Mouse (Mus musculus): ENCODE data around the gene Edem2. TPM values are rescaled to one million over a fixed set of nuclear protein-coding genes. Genes with fewer than 3 reads are reported as not detected.

Edem2 gene
- 40.1 and 43.4 TPM in 2 replicates for polyA plus RNA-seq (2015; fragmentation: Nextera tagmentation; extraction: Ambion mirVana)

DNA sequence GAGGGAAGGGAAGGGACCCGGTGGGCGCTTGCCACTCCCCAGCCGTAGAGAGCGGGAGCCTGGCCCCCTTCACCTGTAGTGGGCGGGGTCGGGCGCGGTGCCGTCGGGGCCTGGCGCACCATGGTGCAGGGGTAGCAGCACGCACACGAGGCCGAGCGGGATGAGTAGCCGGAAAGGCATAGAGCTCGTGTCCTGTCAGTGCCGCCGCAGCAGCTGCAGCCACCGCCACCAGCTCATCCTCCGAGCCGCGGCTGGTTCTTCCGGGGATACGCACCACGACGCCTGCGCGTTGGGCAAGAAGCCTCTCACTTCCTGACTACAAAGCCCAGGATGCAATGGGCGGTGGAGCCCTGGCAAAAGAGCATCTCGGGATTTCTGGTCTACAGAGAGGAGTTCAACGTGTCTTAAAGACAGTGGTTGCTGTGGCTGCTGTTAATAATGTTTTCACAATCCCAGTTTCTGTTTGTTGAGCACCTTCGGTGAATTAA is at the start of gene Edem2:
Gene Edem2 (minus strand): TSS at position 318 of the 488 bp plus-strand sequence.
- ATAC-seq (ENCODE audit: low FRiP score) = peak; percentile 97
- WGBS = under 1% methylated on average over 33 of the region's 33 CpGs
- H3K27ac ChIP-seq (replicated peaks) = peak within 1 kb of the TSS; percentile 80
- H3K27me3 ChIP-seq (replicated peaks) = no peaks in the 10 kb centered on the region
- H3K9me3 ChIP-seq (replicated peaks) = no peaks in the 10 kb centered on the region
- peak within 1 kb of the TSS; percentile 95 for H3K4me3 ChIP-seq (replicated peaks)
- H3K9ac ChIP-seq (replicated peaks) = peak within 1 kb of the TSS; percentile 90
- peaks cover 18% of the 10 kb centered on the region for H3K4me1 ChIP-seq
- peak within 1 kb of the TSS; percentile 95 for H3K4me2 ChIP-seq
- peaks cover 13% of the 10 kb centered on the region; the same call in 1 of the 2 replicates for H3K36me3 ChIP-seq

DNA sequence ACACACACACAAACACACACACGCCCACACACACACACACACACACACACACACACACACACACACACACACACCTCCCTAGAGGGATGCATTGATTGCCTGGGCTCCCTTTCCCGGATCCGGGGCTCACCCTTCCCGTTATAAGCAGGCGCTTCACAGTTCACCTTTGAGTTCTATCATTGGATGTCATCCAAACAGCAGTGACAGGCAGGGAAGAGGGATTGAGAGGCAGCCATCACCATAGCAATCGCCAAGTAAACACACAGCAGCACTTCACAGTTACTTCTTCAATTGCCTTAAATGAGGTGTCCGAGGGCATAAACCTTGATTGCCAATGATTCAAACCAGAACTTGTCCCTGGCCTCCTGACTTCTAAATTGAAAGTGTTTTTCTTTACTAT is 49.8 kb upstream of the Edem2 start:
- Histone ChIP-seq H3K9ac (replicated peaks) (no peak overlapping the region), H3K4me1 (peaks cover 47% of the 10 kb centered on the region), H3K27me3 (replicated peaks) (0 out of 2 replicates have a peak, but pooled peaks cover 6% of the 10 kb centered on the region), H3K36me3 (no peaks in the 10 kb centered on the region), H3K27ac (replicated peaks) (no peak overlapping the region), H3K9me3 (replicated peaks) (no peaks in the 10 kb centered on the region), H3K4me2 (no peak overlapping the region), H3K4me3 (replicated peaks) (no peak overlapping the region)
- 40% methylated on average over 7 of the region's 7 CpGs for WGBS
- ATAC-seq (ENCODE audit: low FRiP score) = no peak

DNA sequence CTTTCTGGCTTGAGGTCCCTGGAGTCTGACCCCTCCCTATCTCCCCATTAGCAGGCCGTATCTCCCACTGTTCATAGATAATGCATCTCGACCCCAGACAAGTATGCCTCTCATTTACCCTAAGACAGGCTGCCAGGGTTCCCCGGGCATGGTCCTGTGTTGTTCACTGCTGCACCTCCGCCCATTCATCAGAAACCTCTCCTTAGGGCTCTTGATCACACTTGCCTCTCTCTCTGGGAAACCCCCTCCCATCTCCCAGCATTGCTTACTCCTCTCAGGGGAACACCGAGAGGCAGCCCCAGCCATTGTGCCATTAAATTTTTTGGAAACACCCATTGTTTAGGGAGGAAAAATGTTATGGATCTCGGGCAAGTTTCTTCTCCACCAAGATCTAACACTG is 48.7 kb upstream of the Edem2 start:
- 48% methylated on average over 6 of the region's 6 CpGs for WGBS
- H3K4me1 ChIP-seq = peaks cover 47% of the 10 kb centered on the region

DNA sequence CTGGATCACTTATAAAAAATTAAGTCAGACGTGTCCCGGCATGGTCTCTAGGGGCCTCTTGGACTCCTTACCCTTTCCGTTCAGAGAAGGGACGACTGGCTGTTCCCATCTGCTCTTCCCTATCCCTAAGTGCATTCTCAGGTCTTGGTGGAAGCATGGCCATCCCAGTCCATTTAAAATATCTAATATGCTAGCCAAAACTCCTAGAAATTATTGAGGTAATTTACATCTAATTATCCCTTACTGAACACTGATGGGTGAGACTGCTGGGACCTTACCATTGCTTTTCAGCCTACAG is 48.4 kb upstream of the Edem2 start:
- H3K9me3 ChIP-seq (replicated peaks) = no peaks in the 10 kb centered on the region
- H3K36me3 ChIP-seq = no peaks in the 10 kb centered on the region
- peak overlapping the region; percentile 83 for H3K4me2 ChIP-seq
- no peak overlapping the region for H3K27ac ChIP-seq (replicated peaks)
- H3K4me3 ChIP-seq (replicated peaks) = no peak overlapping the region
- H3K4me1 ChIP-seq = peaks cover 47% of the 10 kb centered on the region
- 35% methylated on average over 4 of the region's 4 CpGs for WGBS
- H3K9ac ChIP-seq (replicated peaks) = no peak overlapping the region; the same call in 1 of the 2 replicates
- no peak for ATAC-seq (ENCODE audit: low FRiP score)
- peaks cover 16% of the 10 kb centered on the region for H3K27me3 ChIP-seq (replicated peaks)

More for the DNA sequence above, 48.7 kb upstream of the Edem2 start:
- Histone ChIP-seq H3K27me3 (replicated peaks) (peaks cover 13% of the 10 kb centered on the region), H3K27ac (replicated peaks) (no peak overlapping the region), H3K4me3 (replicated peaks) (no peak overlapping the region), H3K4me2 (peak overlapping the region; percentile 83), H3K9me3 (replicated peaks) (no peaks in the 10 kb centered on the region), H3K9ac (replicated peaks) (no peak overlapping the region), H3K36me3 (no peaks in the 10 kb centered on the region)
- ATAC-seq (ENCODE audit: low FRiP score) = no peak

DNA sequence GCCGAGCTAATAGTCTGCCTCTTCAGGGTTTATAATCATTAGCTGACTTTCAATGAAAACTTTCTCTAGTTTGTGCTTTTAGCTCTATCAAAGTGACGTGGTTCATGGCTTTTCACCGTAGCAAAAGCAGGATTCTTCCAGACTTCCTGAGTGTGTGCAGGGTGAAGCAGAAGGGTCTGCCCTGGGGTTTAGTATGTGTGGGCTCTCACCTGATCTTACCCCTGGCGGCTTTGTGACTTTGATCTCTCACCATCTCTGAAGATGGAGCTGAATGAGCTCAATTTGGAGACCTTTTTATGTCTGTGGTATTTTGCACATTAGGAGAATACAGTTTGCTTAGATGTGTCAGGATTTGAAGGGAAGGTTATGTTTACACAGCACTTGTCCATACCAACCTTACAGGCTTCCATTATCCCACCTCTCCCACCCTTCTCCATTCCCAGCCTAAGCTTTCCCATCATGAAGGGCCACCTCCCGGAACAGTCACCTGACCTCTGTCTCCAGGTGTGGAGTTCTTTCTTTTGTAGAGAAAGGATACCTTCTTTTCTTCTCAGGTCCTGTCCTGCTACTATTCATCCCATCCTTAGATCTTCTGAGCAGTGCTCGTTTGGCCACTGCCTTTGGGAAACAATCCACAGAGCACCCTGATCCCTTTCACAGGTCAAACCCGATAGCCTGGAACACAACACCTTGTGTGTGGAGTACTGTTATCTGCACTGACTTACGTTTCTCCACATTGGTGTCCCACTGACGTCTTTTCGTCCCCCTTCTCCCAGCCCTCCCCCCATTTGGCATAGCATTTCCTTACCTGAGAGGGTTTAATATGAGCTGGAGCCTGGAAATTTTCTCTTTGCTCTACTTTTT is 47.8 kb upstream of the Edem2 start:
- no peaks in the 10 kb centered on the region for H3K36me3 ChIP-seq
- peaks cover 47% of the 10 kb centered on the region for H3K4me1 ChIP-seq
- no peaks in the 10 kb centered on the region for H3K9me3 ChIP-seq (replicated peaks)
- H3K27ac ChIP-seq (replicated peaks) = no peak overlapping the region
- no peak for ATAC-seq (ENCODE audit: low FRiP score)
- peak overlapping the region; percentile 79; the same call in 1 of the 2 replicates for H3K4me3 ChIP-seq (replicated peaks)
- peaks cover 16% of the 10 kb centered on the region for H3K27me3 ChIP-seq (replicated peaks)
- peak overlapping the region; percentile 83 for H3K4me2 ChIP-seq
- no peak overlapping the region; the same call in 1 of the 2 replicates for H3K9ac ChIP-seq (replicated peaks)
- WGBS = 65% methylated on average over 10 of the region's 10 CpGs

DNA sequence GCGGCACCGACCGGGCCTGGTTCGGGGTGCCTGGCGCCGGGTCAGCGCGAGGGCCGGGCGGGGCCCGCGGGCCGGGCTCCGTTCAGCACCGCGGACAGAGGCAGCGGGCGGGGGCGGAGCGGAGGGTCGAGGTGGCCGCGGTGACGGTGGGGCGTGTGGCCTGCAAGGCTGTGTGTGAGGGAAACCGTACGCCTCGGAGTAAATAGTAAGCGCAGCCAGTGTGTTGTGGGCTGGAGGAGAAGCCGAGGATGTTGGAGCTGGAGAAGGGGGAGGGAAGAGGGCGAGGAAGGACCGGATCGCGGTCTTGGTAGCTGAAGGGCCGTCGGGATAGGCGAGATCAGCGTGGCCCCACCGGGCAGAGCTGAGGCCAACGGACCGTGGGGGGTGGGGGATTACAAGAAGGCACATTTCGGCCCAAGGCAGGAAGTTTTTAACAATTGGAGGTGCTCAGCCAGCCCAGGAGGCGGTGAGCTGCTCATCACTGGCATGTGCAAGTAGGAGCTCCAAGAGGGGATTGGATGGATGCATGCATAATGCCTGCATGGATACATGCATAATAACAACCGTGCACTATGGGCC is 46.5 kb upstream of the Edem2 start:
- Histone ChIP-seq H3K36me3 (no peaks in the 10 kb centered on the region), H3K27ac (replicated peaks) (peak overlapping the region; percentile 87), H3K4me1 (peaks cover 47% of the 10 kb centered on the region), H3K27me3 (replicated peaks) (peaks cover 16% of the 10 kb centered on the region), H3K9ac (replicated peaks) (peak overlapping the region; percentile 84), H3K4me2 (peak overlapping the region; percentile 83), H3K9me3 (replicated peaks) (no peaks in the 10 kb centered on the region), H3K4me3 (replicated peaks) (peak overlapping the region; percentile 79)
- under 1% methylated on average over 39 of the region's 44 CpGs for WGBS
- peak; percentile 82 for ATAC-seq (ENCODE audit: low FRiP score)

DNA sequence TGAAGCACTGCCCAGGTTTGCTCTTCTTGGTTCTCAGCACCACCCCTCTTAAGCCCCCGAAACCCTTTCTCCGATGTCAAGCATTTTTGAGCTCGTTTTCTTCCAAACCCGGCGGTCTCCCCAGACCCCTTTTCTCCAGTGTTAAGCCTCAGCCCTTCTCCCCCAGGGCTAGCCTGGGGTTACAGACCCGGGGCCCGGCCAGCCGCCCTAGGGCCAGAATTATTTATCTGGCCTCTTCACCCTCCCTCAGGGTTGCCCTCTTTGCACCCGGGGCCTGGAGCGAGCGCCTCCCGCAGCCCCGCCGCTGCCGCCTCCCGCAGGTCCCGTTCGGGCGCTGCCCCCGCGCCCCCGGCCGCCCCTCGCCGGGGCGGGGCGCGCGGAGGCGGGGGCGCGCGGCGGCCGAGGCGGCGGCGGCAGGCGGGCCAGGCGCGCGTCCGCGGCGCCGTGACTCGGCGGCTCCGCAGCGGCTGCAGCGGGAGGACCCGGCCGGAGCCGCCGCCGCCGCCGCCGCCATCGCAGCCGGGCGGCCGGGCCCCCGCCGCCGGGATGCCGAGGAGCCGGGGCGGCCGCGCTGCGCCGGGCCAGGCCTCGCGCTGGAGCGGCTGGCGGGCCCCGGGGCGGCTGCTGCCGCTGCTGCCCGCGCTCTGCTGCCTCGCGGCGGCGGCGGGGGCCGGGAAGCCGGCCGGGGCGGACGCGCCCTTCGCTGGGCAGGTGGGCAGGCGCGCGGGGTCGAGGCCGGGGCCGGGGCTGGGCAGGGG is 45.8 kb upstream of the Edem2 start, which contains the start of gene Mmp24:
Gene Mmp24 (plus strand): TSS at position 416 of the 758 bp plus-strand sequence.
- Histone ChIP-seq H3K9ac (replicated peaks) (peak within 1 kb of the TSS; percentile 84), H3K4me1 (peaks cover 47% of the 10 kb centered on the region), H3K27me3 (replicated peaks) (peaks cover 16% of the 10 kb centered on the region), H3K4me2 (peak within 1 kb of the TSS; percentile 83), H3K36me3 (no peaks in the 10 kb centered on the region), H3K9me3 (replicated peaks) (no peaks in the 10 kb centered on the region), H3K4me3 (replicated peaks) (peak within 1 kb of the TSS; percentile 79), H3K27ac (replicated peaks) (peak within 1 kb of the TSS; percentile 87)
- no peak for ATAC-seq (ENCODE audit: low FRiP score)
- 1% methylated on average over 68 of the region's 100 CpGs for WGBS

DNA sequence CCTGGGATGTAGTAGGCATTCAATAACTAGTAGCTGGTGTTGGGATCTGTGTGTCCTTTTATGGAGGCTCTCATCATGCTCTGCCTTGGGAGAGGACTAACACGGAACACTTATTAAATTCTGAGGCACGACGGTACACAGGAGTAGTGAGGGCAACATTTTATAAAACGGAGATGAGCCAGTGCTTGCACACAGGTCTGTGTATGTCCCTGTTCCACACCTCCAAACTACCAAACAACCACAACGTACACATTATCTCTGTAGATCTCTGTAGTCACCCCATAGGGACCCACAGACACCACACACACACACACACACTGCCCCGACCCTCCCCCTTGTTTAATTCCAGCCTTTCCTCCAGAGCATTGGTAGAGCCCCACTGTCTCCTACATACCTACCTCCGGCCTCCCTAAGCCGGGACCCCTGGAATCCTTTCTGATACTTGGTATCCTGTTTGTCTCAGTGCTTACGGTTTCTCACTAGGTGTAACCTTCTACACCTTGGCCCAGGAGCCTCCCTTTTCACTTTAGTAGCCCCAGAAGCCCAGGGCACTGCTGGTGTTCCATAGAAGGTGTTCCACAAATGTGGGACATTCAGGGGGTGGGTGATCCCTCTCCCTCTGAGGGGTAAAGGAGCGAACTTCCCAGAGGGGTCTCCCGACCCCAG is 45.1 kb upstream of the Edem2 start:
- Histone ChIP-seq H3K27me3 (replicated peaks) (peaks cover 16% of the 10 kb centered on the region), H3K27ac (replicated peaks) (no peak overlapping the region; the same call in 1 of the 2 replicates), H3K36me3 (no peaks in the 10 kb centered on the region), H3K9me3 (replicated peaks) (no peaks in the 10 kb centered on the region), H3K4me3 (replicated peaks) (peak overlapping the region; percentile 79), H3K4me1 (peaks cover 41% of the 10 kb centered on the region), H3K4me2 (peak overlapping the region; percentile 83), H3K9ac (replicated peaks) (peak overlapping the region; percentile 84; the same call in 1 of the 2 replicates)
- WGBS = 50% methylated on average over 11 of the region's 11 CpGs
- no peak for ATAC-seq (ENCODE audit: low FRiP score)

DNA sequence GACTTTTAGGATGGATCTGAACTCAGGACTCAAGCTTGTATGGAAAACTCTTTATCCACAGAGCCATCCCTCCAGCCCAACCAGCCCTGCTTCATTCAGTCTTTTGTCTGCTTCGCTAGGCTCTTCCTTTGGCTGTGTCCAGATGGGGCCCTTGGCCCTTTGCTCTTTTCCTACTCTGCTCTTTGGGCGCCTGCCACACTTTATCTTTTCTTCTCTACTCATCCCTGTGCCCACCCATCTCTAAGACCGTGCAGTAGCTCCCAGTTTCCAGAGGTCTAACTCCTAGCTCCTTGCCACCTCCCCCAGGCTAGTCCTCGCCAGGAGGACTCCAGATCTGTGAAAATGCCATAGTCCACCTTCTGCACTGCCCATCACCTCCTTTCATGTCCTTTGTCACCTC is 44.4 kb upstream of the Edem2 start:
- Histone ChIP-seq H3K9ac (replicated peaks) (no peak overlapping the region), H3K36me3 (no peaks in the 10 kb centered on the region), H3K4me3 (replicated peaks) (no peak overlapping the region), H3K4me1 (peaks cover 36% of the 10 kb centered on the region), H3K27ac (replicated peaks) (no peak overlapping the region), H3K9me3 (replicated peaks) (no peaks in the 10 kb centered on the region), H3K27me3 (replicated peaks) (peaks cover 16% of the 10 kb centered on the region), H3K4me2 (no peak overlapping the region)
- 70% methylated on average over 4 of the region's 4 CpGs for WGBS
- ATAC-seq (ENCODE audit: low FRiP score) = no peak

DNA sequence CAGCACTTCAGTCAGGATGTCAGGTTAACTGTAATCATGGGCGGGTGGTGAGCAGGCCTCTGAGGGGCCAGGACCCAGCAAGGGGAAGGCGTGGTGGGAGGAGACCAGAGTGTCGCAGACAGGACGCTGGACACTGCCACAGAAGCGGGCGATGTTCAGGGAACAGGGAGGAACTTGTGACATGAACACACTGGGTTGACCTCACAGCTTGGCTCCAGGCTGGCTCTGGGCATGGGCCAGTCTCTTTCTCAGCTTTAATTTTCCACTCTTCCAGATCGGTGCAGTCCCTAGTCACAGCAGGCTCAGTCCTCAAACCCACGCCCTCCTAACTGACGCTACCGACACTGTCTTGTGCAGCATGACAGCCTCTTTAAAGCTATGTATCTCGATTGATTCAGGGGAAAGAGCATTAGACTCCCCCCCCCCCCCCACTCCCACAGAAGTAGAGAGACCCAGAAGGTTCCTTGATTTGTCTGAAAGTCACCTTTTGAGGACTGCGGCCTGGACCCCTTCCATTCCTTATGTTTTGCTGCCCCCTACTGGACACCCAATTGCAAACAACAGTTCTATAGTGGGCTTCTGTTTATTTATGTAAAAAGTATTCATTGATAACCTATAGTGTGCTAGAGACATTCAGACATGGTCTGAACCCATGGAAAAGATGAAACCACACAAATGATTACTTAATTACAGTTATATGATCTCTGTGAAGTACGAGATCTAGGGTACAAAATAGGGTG is 35.6 kb upstream of the Edem2 start:
- Histone ChIP-seq H3K9me3 (replicated peaks) (no peaks in the 10 kb centered on the region), H3K27ac (replicated peaks) (no peak overlapping the region), H3K9ac (replicated peaks) (no peak overlapping the region), H3K36me3 (no peaks in the 10 kb centered on the region), H3K4me1 (no peaks in the 10 kb centered on the region), H3K27me3 (replicated peaks) (peaks cover 3% of the 10 kb centered on the region; the same call in 1 of the 2 replicates), H3K4me3 (replicated peaks) (no peak overlapping the region), H3K4me2 (no peak overlapping the region)
- peak; percentile 61; the same call in 1 of the 2 replicates for ATAC-seq (ENCODE audit: low FRiP score)
- 54% methylated on average over 13 of the region's 13 CpGs for WGBS
